Mouse (Mus musculus): ENCODE measurements at regions not wholly inside any gene's neighbourhood (a gene's known extent, or its start where the extent isn't known, plus 50 kb on each side); places are given as distances from the start of the nearest gene placed in this dataset.

DNA sequence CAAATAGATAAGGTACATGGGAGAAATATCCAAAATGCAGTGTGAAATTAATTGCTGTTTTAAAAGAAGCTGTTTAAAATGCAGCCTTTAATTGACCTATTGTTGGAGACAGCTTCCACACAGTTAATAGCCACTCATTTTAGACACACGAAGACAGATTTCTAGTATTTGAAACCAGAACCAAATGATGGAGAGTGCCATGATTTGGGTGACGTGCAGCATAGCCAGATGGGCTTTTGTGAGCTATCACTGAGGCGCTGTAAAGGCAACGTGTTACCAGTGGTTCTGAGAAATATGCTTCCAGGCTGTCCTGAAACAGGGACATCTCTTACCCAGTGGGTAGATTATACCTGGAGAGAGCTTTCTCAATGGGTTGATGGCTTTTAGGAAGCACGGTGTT lies 594.4 kb upstream of the Cdh5 start:
- TF ChIP-seq CTCF (IDR thresholded peaks at IDR 0.05; ENCODE audit: low read depth, low read length): no peak
- TF ChIP-seq POLR2A (IDR thresholded peaks at IDR 0.05; ENCODE audit: extremely low read depth, insufficient read depth, low read length): no peak
